Mouse (Mus musculus) kidney, embryonic 16.5 days (tissue): ENCODE measurements around the gene Tspan4. TPM values are rescaled to one million over a fixed set of nuclear protein-coding genes. Genes with fewer than 3 reads are reported as not detected.

ENCODE experiments used
- ATAC-seq: fragments of 200-750 bp; cut with Nextera tagmentation; 2 replicates; pipeline ENCODE4 v1.8.0; 2017; ENCODE audit warnings: moderate TSS enrichment; ENCODE audit not compliant: low FRiP score, low TSS enrichment
- H3K27ac ChIP-seq: fragments of 300-500 bp; sonication (generic); 2 replicates; pipeline ENCODE4 v1.5.1; 2014; ENCODE audit warnings: low read length
- H3K27me3 ChIP-seq: fragments of 300-500 bp; sonication (generic); 2 replicates; pipeline ENCODE4 v1.6.1; 2014; ENCODE audit warnings: low read length, control low read depth, mixed read lengths; ENCODE audit not compliant: insufficient read depth
- H3K36me3 ChIP-seq: fragments of 300-500 bp; sonication (generic); 2 replicates; pipeline ENCODE4 v1.6.1; 2014; ENCODE audit warnings: low read length, control low read depth, mixed read lengths; ENCODE audit not compliant: insufficient read depth
- H3K4me1 ChIP-seq: fragments of 300-500 bp; sonication (generic); 2 replicates; pipeline ENCODE4 v1.6.1; 2014; ENCODE audit warnings: low read length, control low read depth, mixed read lengths; ENCODE audit not compliant: insufficient read depth
- H3K4me2 ChIP-seq: fragments of 300-500 bp; sonication (generic); replicated peaks from 2 replicates; pipeline ENCODE4 v1.6.1; 2014; ENCODE audit warnings: low read depth, low read length
- H3K4me3 ChIP-seq: fragments of 300-500 bp; sonication (generic); 2 replicates; pipeline ENCODE4 v1.5.1; 2014; ENCODE audit warnings: mild to moderate bottlenecking, low read length
- H3K9ac ChIP-seq: fragments of 300-500 bp; sonication (generic); replicated peaks from 2 replicates; pipeline ENCODE4 v1.6.1; 2014; ENCODE audit warnings: low read length
- H3K9me3 ChIP-seq: fragments of 300-500 bp; sonication (generic); 2 replicates; pipeline ENCODE4 v1.6.1; 2016; ENCODE audit warnings: low read length, control low read depth
- WGBS: fragments of 180-500 bp; shearing (Covaris S2); extraction: QIAGEN DNeasy Blood & Tissue Kit; methylation state at CpG from one replicate; pipeline ENCODE4 v1.1.7; 2014; 5-methylcytosine and 5-hydroxymethylcytosine counted together
- polyA plus RNA-seq: library from polyadenylated mRNA; unstranded; fragments of >200 nt; fragmentation: Nextera tagmentation; extraction: Ambion mirVana; gene quantifications from 2 replicates; pipeline ENCODE4 v1.2.1, GENCODE M21; 2015

Gene Tspan4
- polyA plus RNA-seq, 1 experiment from 2014 or later, result 110 TPM

DNA sequence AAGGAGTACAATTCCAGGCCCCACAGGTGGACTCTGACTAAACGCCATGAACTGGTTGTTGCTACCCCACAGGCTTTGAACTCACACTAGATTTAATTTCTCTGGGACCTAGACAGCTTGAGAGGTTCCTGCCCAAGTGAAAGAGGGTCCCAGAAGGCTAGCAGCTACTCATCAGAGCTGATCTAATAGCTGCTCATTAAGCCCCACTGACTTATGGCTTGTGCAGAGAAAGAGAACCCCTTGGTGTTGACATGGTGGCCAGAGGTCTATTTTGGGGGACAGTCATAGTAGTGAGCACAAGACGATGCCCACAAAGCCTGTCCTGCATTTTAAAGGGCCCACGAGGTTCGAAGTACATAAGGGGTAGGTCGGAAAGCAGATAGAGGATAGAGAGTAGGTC, 880 bp upstream of the Tspan4 start:
- Histone ChIP-seq H3K4me3 (peak overlapping the region; percentile 81), H3K27ac (no peak overlapping the region), H3K9me3 (no peaks in the 10 kb centered on the region), H3K27me3 (no peaks in the 10 kb centered on the region), H3K9ac (peak overlapping the region; percentile 90), H3K4me1 (peaks cover 48% of the 10 kb centered on the region), H3K36me3 (peaks cover 26% of the 10 kb centered on the region), H3K4me2 (peak overlapping the region; percentile 91)
- no peak for ATAC-seq
- 7% methylated on average over 5 of the region's 5 CpGs for WGBS

DNA sequence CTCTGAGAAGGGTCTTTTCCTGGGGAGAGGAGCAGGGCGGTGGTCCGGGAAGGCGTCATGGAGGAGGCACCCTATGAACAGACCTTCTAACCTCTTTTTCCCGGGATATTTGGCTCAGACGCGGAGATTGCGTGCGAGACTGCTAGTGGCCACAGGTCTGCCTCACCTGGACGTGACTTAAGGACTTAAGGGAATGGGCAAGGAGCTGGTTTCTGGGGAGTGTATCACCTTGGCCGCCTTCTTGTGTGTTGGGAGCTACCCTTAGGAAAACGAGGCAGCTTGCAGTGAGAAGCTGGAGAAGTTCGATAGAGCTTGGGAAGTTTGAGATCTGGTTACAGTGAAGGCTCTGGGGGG, 742 bp downstream of the Tspan4 start:
- Histone ChIP-seq H3K4me2 (peak overlapping the region; percentile 91), H3K4me3 (peak overlapping the region; percentile 81), H3K36me3 (peaks cover 13% of the 10 kb centered on the region), H3K27me3 (no peaks in the 10 kb centered on the region), H3K4me1 (peaks cover 45% of the 10 kb centered on the region), H3K9me3 (no peaks in the 10 kb centered on the region), H3K9ac (peak overlapping the region; percentile 90), H3K27ac (peak overlapping the region; percentile 98)
- no peak for ATAC-seq
- 1% methylated on average over 12 of the region's 12 CpGs for WGBS

DNA sequence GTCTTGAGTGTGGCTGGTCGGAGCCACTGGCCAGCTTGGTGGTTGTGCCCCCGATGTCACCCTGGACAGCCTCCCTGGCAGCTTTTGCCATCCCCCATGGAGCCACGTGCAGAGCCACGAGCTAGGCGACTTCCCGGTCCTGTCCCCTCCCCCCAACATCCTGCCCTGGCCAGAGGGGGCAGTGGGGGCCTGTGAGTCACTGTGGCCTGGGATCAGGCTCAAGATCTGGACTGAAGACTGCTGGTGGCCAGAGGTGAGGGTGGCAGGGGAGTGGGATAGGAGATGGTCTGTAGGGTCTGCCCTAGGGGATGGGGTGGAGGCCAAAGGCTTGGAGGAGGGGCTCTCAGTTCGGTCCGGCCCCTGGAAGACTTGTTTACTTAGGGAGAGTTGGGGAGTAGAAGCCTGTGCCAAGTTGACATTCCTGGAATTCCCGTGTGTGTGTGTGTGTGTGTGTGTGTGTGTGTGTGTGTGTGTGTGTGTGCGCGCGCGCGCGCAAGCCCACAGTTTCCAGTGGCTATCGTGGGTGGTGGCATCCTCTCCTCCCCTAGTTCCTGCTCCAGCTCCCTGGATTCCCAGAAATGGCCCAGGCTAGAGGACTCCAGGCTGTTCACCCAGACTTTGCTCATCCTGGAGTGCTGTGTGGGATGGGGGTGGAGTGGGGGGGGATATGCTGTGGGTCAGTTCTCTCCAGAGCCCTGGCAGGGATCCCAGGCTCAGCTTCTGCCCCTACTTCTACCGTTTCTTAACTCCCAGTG, 1.4 kb downstream of the Tspan4 start:
- H3K36me3 ChIP-seq, result peaks cover 7% of the 10 kb centered on the region; the same call in 1 of the 2 replicates
- peak overlapping the region; percentile 81 for H3K4me3 ChIP-seq
- H3K27me3 ChIP-seq, result no peaks in the 10 kb centered on the region
- peak; percentile 80 for ATAC-seq
- WGBS, result under 1% methylated on average over 16 of the region's 17 CpGs
- peak overlapping the region; percentile 90 for H3K9ac ChIP-seq
- H3K4me1 ChIP-seq, result peaks cover 51% of the 10 kb centered on the region
- peak overlapping the region; percentile 98 for H3K27ac ChIP-seq
- peak overlapping the region; percentile 91 for H3K4me2 ChIP-seq
- H3K9me3 ChIP-seq, result no peaks in the 10 kb centered on the region

DNA sequence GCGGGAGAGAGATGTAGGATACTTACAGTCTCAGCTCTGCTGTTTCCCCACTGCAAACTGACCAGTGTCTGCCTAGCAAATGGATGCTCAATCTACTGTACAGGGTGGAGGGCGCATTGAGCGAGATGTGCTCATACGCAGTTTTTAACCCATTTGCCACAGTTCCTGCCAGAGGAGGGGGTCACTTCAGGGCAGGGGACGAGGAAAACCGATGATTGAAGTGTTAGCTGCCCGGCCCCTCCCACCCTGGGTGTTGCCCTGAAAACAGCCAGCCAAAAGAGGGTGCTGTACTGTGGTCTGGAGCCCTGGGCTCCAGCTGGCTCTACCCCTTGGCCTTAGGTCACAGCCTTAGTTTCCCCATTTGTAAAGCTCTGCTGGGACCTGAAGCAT, 1.9 kb downstream of the Tspan4 start:
- WGBS, result 16% methylated on average over 7 of the region's 7 CpGs
- no peaks in the 10 kb centered on the region for H3K9me3 ChIP-seq
- H3K4me3 ChIP-seq, result peak overlapping the region; percentile 81
- H3K9ac ChIP-seq, result peak overlapping the region; percentile 53
- peak overlapping the region; percentile 91 for H3K4me2 ChIP-seq
- ATAC-seq, result no peak
- H3K4me1 ChIP-seq, result peaks cover 55% of the 10 kb centered on the region
- peak overlapping the region; percentile 98 for H3K27ac ChIP-seq
- no peaks in the 10 kb centered on the region for H3K27me3 ChIP-seq
- H3K36me3 ChIP-seq, result peaks cover 5% of the 10 kb centered on the region; the same call in 1 of the 2 replicates

DNA sequence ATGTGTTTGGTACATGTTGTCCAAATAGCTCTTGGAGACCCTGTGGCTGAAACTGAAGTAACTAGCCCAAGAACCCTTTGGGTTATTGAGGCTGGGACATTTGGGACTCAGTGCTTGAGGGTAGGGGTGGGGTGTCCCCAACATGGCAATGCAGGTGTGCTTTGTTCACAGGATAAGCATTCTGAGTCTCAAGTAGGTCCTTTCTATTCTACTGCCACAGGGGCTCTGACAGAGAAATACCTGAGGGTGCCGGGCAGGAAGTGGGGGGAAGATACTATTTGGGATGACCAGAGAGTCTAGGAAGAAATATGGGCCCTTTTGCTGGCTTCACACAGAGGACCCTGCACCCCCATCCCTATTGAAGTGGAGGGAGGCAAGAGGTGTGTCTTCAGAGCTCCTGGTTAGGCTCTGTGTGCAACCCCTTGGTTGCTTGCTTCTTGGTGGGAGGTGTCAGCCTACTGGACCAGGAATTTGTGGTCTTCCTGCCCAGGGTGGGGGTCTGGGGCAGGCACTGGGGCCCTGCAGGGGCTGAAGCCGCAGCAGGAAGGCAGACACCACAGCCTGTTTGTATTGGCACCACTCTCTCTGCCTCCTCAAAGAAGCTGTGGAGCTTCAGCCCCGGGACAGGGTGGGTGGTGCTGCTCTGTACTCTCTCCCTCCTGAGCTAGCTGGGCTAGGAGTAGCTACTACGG, 2.7 kb downstream of the Tspan4 start:
- ATAC-seq, result no peak
- Histone ChIP-seq H3K9me3 (no peaks in the 10 kb centered on the region), H3K4me2 (peak overlapping the region; percentile 91), H3K4me3 (peak overlapping the region; percentile 81; the same call in 1 of the 2 replicates), H3K4me1 (peaks cover 61% of the 10 kb centered on the region), H3K9ac (peak overlapping the region; percentile 53; the same call in 1 of the 2 replicates), H3K36me3 (peaks cover 2% of the 10 kb centered on the region; the same call in 1 of the 2 replicates), H3K27me3 (no peaks in the 10 kb centered on the region), H3K27ac (peak overlapping the region; percentile 98)
- 39% methylated on average over 4 of the region's 4 CpGs for WGBS

DNA sequence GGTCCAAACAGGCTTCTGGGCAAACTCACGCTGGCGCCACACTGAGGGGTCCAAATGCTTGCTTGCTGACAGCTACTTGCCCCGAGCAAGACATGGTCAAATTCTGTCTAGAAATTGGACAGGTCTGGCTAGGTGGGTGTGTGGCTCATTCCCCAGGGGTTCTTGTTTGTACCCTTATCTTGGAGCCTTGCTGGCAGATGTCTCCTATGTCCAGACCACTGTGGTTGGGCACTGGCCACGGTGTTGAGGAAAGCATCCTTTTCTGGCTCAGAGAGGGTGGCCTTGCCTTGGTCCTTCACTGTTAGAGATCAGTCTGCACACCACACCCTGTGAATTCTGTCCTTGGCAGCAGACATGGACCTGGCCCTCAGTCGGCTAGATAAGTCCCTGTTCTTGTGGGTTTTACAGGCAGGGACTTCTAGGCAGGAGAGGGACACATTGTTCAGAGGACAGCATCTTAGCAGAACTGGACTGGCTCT, 3.3 kb downstream of the Tspan4 start:
- H3K9ac ChIP-seq, result peak overlapping the region; percentile 40; the same call in 1 of the 2 replicates
- H3K9me3 ChIP-seq, result no peaks in the 10 kb centered on the region
- H3K4me2 ChIP-seq, result peak overlapping the region; percentile 91
- WGBS, result 70% methylated on average over 5 of the region's 5 CpGs
- H3K27me3 ChIP-seq, result no peaks in the 10 kb centered on the region
- no peak for ATAC-seq
- no peak overlapping the region for H3K4me3 ChIP-seq
- peaks cover 60% of the 10 kb centered on the region for H3K4me1 ChIP-seq
- no peaks in the 10 kb centered on the region for H3K36me3 ChIP-seq
- H3K27ac ChIP-seq, result peak overlapping the region; percentile 98

DNA sequence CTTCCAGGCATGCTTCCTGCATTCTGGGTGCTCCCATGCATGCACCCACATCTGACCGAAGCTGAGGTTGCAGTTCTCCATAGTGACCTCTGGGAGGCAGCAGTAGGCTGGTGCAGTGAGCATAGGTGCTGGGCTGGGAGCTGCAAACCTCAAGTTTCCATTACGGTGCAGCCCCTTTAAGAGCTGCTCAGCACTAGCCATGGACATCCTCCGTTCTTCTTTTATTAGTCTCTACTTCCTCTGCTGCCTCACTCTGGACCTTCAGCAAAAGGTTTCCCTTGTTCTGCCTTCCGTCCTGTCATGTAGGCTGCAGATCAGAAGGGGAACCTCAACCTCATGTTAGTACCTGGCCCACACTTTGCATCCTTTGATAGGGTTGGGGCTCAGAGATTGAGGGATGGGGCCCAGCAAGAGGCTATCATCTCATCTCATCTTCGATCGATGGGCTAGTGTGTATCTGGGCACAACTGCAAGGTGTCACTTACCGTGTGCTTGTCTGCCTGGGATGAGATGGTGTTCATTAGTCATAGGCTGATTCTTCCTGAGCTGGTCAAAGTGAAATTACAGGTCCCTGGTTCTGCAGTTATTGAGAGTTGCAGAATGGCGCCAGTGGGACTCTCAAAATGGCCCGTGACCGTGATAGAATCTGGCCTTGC, 5.9 kb downstream of the Tspan4 start:
- no peaks in the 10 kb centered on the region for H3K36me3 ChIP-seq
- peak; percentile 20; the same call in 1 of the 2 replicates for ATAC-seq
- peaks cover 44% of the 10 kb centered on the region for H3K4me1 ChIP-seq
- H3K4me3 ChIP-seq, result peak overlapping the region; percentile 61
- 8% methylated on average over 10 of the region's 10 CpGs for WGBS
- no peak overlapping the region for H3K27ac ChIP-seq
- 0 out of 2 replicates have a peak overlapping the region, but pooled peaks have one; percentile 40 for H3K9ac ChIP-seq
- H3K9me3 ChIP-seq, result no peaks in the 10 kb centered on the region
- peak overlapping the region; percentile 96 for H3K4me2 ChIP-seq
- no peaks in the 10 kb centered on the region for H3K27me3 ChIP-seq

DNA sequence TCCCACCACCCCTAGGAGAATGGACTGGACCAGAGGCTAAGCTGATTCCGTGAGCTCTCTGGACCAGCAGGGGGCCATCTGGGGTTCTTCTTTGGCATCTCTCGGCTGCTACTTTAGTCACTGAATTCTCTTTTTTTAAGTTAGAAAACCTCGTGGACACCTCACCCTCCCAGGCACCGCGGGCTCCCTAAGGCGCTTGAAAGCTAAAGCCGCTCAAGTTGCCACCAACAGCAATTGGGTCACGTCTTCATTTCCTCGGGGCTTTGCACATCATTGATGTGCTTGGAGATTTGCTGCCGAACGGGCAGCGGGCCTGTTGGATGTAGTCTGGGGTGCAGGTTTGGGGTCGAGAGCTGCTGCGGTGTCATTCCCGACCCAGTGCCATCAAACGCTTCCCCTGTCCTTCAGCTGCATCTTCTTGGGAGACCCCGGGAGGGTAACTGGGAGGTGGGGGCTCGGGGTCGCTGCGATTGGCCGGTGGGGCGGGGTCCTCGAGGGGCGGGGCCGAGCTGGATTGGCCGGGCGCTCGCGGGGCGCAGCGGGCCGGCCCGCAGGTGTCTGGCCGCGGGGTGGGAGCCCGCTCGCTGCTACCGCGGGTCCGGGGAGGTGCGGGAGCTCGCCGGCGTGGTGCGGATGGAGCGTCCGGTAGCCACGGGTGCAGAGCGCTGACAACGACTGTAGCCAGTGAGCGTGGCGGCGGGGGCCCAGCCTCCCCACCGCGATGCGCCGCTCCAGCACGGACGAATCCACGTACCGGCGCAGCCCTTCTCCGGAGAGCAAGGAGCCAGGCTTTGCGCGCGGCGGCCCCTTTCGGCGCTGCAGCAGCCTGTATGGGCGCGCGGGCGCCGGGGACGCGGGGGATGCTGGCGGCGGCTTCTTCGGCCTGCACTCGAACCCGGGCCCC, 6.7 kb downstream of the Tspan4 start:
- Histone ChIP-seq H3K4me1 (peaks cover 38% of the 10 kb centered on the region), H3K27ac (no peak overlapping the region)
- WGBS, result under 1% methylated on average over 77 of the region's 81 CpGs

DNA sequence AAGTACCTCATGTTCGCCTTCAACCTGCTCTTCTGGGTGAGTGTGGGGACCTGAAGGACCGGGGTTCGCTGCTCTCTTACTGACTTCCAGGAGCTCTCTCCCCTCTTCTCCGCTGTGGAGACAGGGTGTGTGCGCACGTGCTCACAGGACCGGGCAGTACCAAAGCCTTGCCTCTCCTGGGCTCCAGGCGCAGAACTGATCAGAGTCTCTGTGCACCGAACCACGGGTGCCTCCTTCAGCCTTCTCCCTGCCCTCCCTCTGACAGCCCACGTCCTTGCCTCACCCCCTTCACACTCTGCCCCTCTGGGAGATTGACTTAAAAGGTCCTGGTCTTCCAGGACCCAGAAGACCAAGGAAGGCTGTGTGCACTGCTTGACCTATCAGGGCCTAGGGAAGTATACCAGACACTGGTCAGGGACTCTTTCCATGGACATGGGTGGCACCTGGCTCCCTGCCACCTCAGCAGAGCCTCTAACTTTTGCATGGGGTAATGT, 7.5 kb downstream of the Tspan4 start:
- Histone ChIP-seq H3K27me3 (no peaks in the 10 kb centered on the region), H3K4me2 (peak overlapping the region; percentile 96), H3K36me3 (no peaks in the 10 kb centered on the region), H3K4me3 (peak overlapping the region; percentile 61), H3K27ac (no peak overlapping the region), H3K9me3 (no peaks in the 10 kb centered on the region), H3K4me1 (peaks cover 30% of the 10 kb centered on the region), H3K9ac (peak overlapping the region; percentile 66)
- 0 out of 2 replicates have a peak, but pooled peaks have one; percentile 4 for ATAC-seq
- 5% methylated on average over 11 of the region's 11 CpGs for WGBS

More for the DNA sequence above, 6.7 kb downstream of the Tspan4 start:
- H3K4me3 ChIP-seq, result peak overlapping the region; percentile 61
- peak overlapping the region; percentile 66 for H3K9ac ChIP-seq
- no peaks in the 10 kb centered on the region for H3K36me3 ChIP-seq
- H3K4me2 ChIP-seq, result peak overlapping the region; percentile 96
- H3K27me3 ChIP-seq, result no peaks in the 10 kb centered on the region
- H3K9me3 ChIP-seq, result no peaks in the 10 kb centered on the region
- ATAC-seq, result peak; percentile 20; the same call in 1 of the 2 replicates
